ENCODE assay signal across 20 mouse cellular contexts in genomic region chr11:119307658-119307867, GRCm38 (mm10). TPM values are rescaled to one million over a fixed set of nuclear protein-coding genes. Genes with fewer than 3 reads are reported as not detected.
DNase-seq lines count a peak whose midpoint lies in the region; ATAC-seq and TF ChIP-seq lines count a peak whose summit lies in the region.
"Had no signal": no experiment of that assay in that cellular context is flagged by ENCODE, and none has a peak within 500 bp of the region (broad histone marks: within the 10 kb centered on the region; RNA-seq: fewer than 3 reads in every experiment).

Card14 (plus strand) TSS chr11:119307768.

- no peak within 1 kb of the TSS for H3K4me3 ChIP-seq in heart, embryonic 16.5 days (ENCODE audit: low read length)
- H3K4me3 ChIP-seq in embryonic facial prominence, embryonic 10.5 days = peak within 1 kb of the TSS; percentile 5; the same call in 1 of the 2 replicates
- peak within 1 kb of the TSS; percentile 14; the same call in 1 of the 2 replicates for H3K4me3 ChIP-seq in embryonic facial prominence, embryonic 13.5 days
- no peak within 1 kb of the TSS for H3K4me3 ChIP-seq in limb, embryonic 14.5 days (replicated peaks; ENCODE audit: low read length)
- H3K4me3 ChIP-seq in midbrain, embryonic 16.5 days (ENCODE audit: low read depth, low read length) = no peak within 1 kb of the TSS
- H3K4me3 ChIP-seq: forebrain, embryonic 15.5 days; midbrain, embryonic 13.5 days had no signal

- DNase-seq in heart, postnatal 14 days = no peak
- no peak for DNase-seq in embryonic facial prominence, embryonic 10.5 days (ENCODE audit: low spot score)
- DNase-seq in limb, embryonic 14.5 days (ENCODE audit: low spot score) = no peak
- no peak for DNase-seq in cerebellum, postnatal 25 days
- DNase-seq: adrenal gland, postnatal 10 days; cerebellum, adult 2 months; gastrocnemius, postnatal 10 days; kidney, adult 8-10 months; layer of hippocampus, postnatal 36 days; left cerebral cortex, postnatal 4 days; lung, adult 18-20 months; right cerebral cortex, postnatal 25 days; thymus, adult 2 months had no signal

- H3K9ac ChIP-seq in heart, embryonic 16.5 days (ENCODE audit: low read length) = peak within 1 kb of the TSS; percentile 46
- H3K9ac ChIP-seq in embryonic facial prominence, embryonic 13.5 days = peak within 1 kb of the TSS; percentile 55; the same call in 1 of the 2 replicates
- H3K9ac ChIP-seq in limb, embryonic 14.5 days (ENCODE audit: low read depth, low read length, severe bottlenecking) = peak within 1 kb of the TSS; percentile 9; the same call in 1 of the 2 replicates
- no peak within 1 kb of the TSS for H3K9ac ChIP-seq in midbrain, embryonic 16.5 days (ENCODE audit: low read depth, low read length)
- H3K9ac ChIP-seq: forebrain, embryonic 15.5 days; midbrain, embryonic 13.5 days had no signal

- peaks cover 14% of the 10 kb centered on the region for H3K4me1 ChIP-seq in heart, embryonic 16.5 days (ENCODE audit: control insufficient read depth, insufficient read depth, low read length)
- peaks cover 21% of the 10 kb centered on the region for H3K4me1 ChIP-seq in embryonic facial prominence, embryonic 10.5 days
- peaks cover 17% of the 10 kb centered on the region for H3K4me1 ChIP-seq in embryonic facial prominence, embryonic 13.5 days
- H3K4me1 ChIP-seq in limb, embryonic 14.5 days (ENCODE audit: control insufficient read depth, insufficient read depth, low read length) = no peaks in the 10 kb centered on the region; the same call in 1 of the 2 replicates
- no peaks in the 10 kb centered on the region for H3K4me1 ChIP-seq in midbrain, embryonic 16.5 days (ENCODE audit: control insufficient read depth, insufficient read depth, low read length)
- H3K4me1 ChIP-seq: forebrain, embryonic 15.5 days had no signal

- H3K27me3 ChIP-seq in heart, embryonic 16.5 days (ENCODE audit: control insufficient read depth, insufficient read depth, low read length) = peaks cover 5% of the 10 kb centered on the region; the same call in 1 of the 2 replicates
- H3K27me3 ChIP-seq in embryonic facial prominence, embryonic 10.5 days (replicated peaks; ENCODE audit: low read depth, poor library complexity, severe bottlenecking) = peaks cover 60% of the 10 kb centered on the region
- H3K27me3 ChIP-seq in embryonic facial prominence, embryonic 13.5 days = peaks cover 36% of the 10 kb centered on the region
- H3K27me3 ChIP-seq in limb, embryonic 14.5 days (ENCODE audit: control insufficient read depth, insufficient read depth, low read length) = no peaks in the 10 kb centered on the region
- H3K27me3 ChIP-seq in midbrain, embryonic 16.5 days (ENCODE audit: control insufficient read depth, insufficient read depth, low read depth, low read length) = 0 out of 2 replicates have a peak, but pooled peaks cover 2% of the 10 kb centered on the region
- H3K27me3 ChIP-seq: forebrain, embryonic 15.5 days had no signal

- 41% methylated on average over 1 of the region's 1 CpGs for WGBS in heart, embryonic 16.5 days
- 45% methylated on average over 1 of the region's 1 CpGs for WGBS in embryonic facial prominence, embryonic 10.5 days
- 47% methylated on average over 1 of the region's 1 CpGs for WGBS in embryonic facial prominence, embryonic 13.5 days
- WGBS in limb, embryonic 14.5 days = 32% methylated on average over 1 of the region's 1 CpGs
- WGBS in midbrain, embryonic 16.5 days = 47% methylated on average over 1 of the region's 1 CpGs

- no peaks in the 10 kb centered on the region for H3K36me3 ChIP-seq in heart, embryonic 16.5 days (ENCODE audit: control insufficient read depth, insufficient read depth)
- H3K36me3 ChIP-seq in embryonic facial prominence, embryonic 10.5 days (replicated peaks) = no peaks in the 10 kb centered on the region
- no peaks in the 10 kb centered on the region for H3K36me3 ChIP-seq in embryonic facial prominence, embryonic 13.5 days
- H3K36me3 ChIP-seq in limb, embryonic 14.5 days (ENCODE audit: control insufficient read depth, insufficient read depth, low read length) = no peaks in the 10 kb centered on the region
- H3K36me3 ChIP-seq in midbrain, embryonic 16.5 days (ENCODE audit: control insufficient read depth, insufficient read depth, low read length) = no peaks in the 10 kb centered on the region
- H3K36me3 ChIP-seq: forebrain, embryonic 15.5 days; midbrain, embryonic 13.5 days had no signal

- H3K9me3 ChIP-seq in heart, embryonic 16.5 days (replicated peaks; ENCODE audit: control insufficient read depth, low read length) = no peaks in the 10 kb centered on the region
- H3K9me3 ChIP-seq in embryonic facial prominence, embryonic 10.5 days = no peaks in the 10 kb centered on the region
- no peaks in the 10 kb centered on the region for H3K9me3 ChIP-seq in embryonic facial prominence, embryonic 13.5 days
- H3K9me3 ChIP-seq in limb, embryonic 14.5 days (ENCODE audit: control insufficient read depth, low read length) = no peaks in the 10 kb centered on the region
- H3K9me3 ChIP-seq in midbrain, embryonic 16.5 days (replicated peaks; ENCODE audit: control insufficient read depth, low read length, poor library complexity, severe bottlenecking) = no peaks in the 10 kb centered on the region
- H3K9me3 ChIP-seq: forebrain, embryonic 15.5 days; midbrain, embryonic 13.5 days had no signal

- intact Hi-C loops in heart, postnatal 14 days (cut with DNase I) = no loop called here

- H3K4me2 ChIP-seq in heart, embryonic 16.5 days (ENCODE audit: low read depth, low read length) = peak within 1 kb of the TSS; percentile 26
- peak within 1 kb of the TSS; percentile 27 for H3K4me2 ChIP-seq in embryonic facial prominence, embryonic 13.5 days
- peak within 1 kb of the TSS; percentile 28 for H3K4me2 ChIP-seq in limb, embryonic 14.5 days (replicated peaks; ENCODE audit: low read depth, low read length, severe bottlenecking)
- H3K4me2 ChIP-seq in midbrain, embryonic 16.5 days (ENCODE audit: low read length) = no peak within 1 kb of the TSS
- H3K4me2 ChIP-seq: forebrain, embryonic 15.5 days; midbrain, embryonic 13.5 days had no signal

- H3K27ac ChIP-seq in heart, embryonic 16.5 days (ENCODE audit: low read length) = peak within 1 kb of the TSS; percentile 83
- peak within 1 kb of the TSS; percentile 24; the same call in 1 of the 2 replicates for H3K27ac ChIP-seq in embryonic facial prominence, embryonic 10.5 days (replicated peaks)
- no peak within 1 kb of the TSS for H3K27ac ChIP-seq in embryonic facial prominence, embryonic 13.5 days
- H3K27ac ChIP-seq in limb, embryonic 14.5 days (replicated peaks; ENCODE audit: low read depth, low read length) = 0 out of 2 replicates have a peak within 1 kb of the TSS, but pooled peaks have one; percentile 7
- H3K27ac ChIP-seq in midbrain, embryonic 16.5 days (ENCODE audit: low read length) = no peak within 1 kb of the TSS
- H3K27ac ChIP-seq: forebrain, embryonic 15.5 days; macrophage; midbrain, embryonic 13.5 days had no signal

- ATAC-seq in heart, embryonic 16.5 days (replicated peaks; ENCODE audit: extremely low read depth, insufficient read depth, low FRiP score) = no peak
- ATAC-seq in embryonic facial prominence, embryonic 13.5 days (ENCODE audit: insufficient number of reproducible peaks, insufficient read depth, low FRiP score, low TSS enrichment, low read depth) = no peak
- no peak for ATAC-seq in limb, embryonic 14.5 days (ENCODE audit: low FRiP score, low read depth)
- ATAC-seq in midbrain, embryonic 16.5 days = no peak
- ATAC-seq: forebrain, embryonic 15.5 days; midbrain, embryonic 13.5 days had no signal

- no peak for TF ChIP-seq POLR2A in limb, embryonic 14.5 days (IDR thresholded peaks at IDR 0.05; ENCODE audit: borderline replicate concordance, extremely low read depth, insufficient read depth, insufficient read length)

RNA-seq across cellular contexts. Expression of gene Card14, which starts in this region (rescaled TPM):
- 0.20 and 0.35 TPM in 2 replicates for polyA plus RNA-seq in heart, embryonic 16.5 days (2015; fragmentation: Nextera tagmentation; extraction: Ambion mirVana)
- total RNA-seq in heart, postnatal 14 days (2021) = under 1 TPM; 0.14 to 0.15 TPM
- polyA plus RNA-seq in embryonic facial prominence, embryonic 10.5 days (2016; fragmentation: Nextera tagmentation; extraction: Ambion mirVana) = 0.05 TPM in 1 of 2 replicates, not detected in the other
- polyA plus RNA-seq in embryonic facial prominence, embryonic 13.5 days (2015; fragmentation: Nextera tagmentation; extraction: Ambion mirVana) = 1.1 and 1.2 TPM in 2 replicates
- 1.7 and 2.0 TPM in 2 replicates for polyA plus RNA-seq in limb, embryonic 14.5 days (2012; rRNA removed)
- 1.7 and 1.9 TPM in 2 replicates for polyA plus RNA-seq in limb, embryonic 14.5 days (2014; fragmentation: Nextera tagmentation; extraction: Ambion mirVana)
- 0.29 and 0.38 TPM in 2 replicates for polyA plus RNA-seq in midbrain, embryonic 16.5 days (2015; fragmentation: Nextera tagmentation; extraction: Ambion mirVana)
- total RNA-seq: hematopoietic stem cell, adult 5-6 weeks had no signal

Comparison
In these comparisons a context has a peak if more than half of its experiments do, and no peak if none do; other contexts are left out.
1. H3K27ac ChIP-seq: peak in heart, embryonic 16.5 days (single experiment), embryonic facial prominence, embryonic 10.5 days (single experiment) and limb, embryonic 14.5 days (single experiment); none in embryonic facial prominence, embryonic 13.5 days (single experiment) and midbrain, embryonic 16.5 days (single experiment).
2. H3K4me3 ChIP-seq: peak in embryonic facial prominence, embryonic 10.5 days (single experiment) and embryonic facial prominence, embryonic 13.5 days (single experiment); none in heart, embryonic 16.5 days (single experiment), limb, embryonic 14.5 days (single experiment) and midbrain, embryonic 16.5 days (single experiment).